Mouse (Mus musculus): ENCODE results near the gene Slc43a1.

GRCm38 (mm10) chr2:84840016-84840747 is 1.5 kb downstream of the Slc43a1 start:
- TF ChIP-seq CTCF (IDR thresholded peaks at IDR 0.05; ENCODE audit: extremely low read depth, insufficient read length, insufficient replicate concordance, low read depth, low read length) (no peak), POLR2A (IDR thresholded peaks at IDR 0.05; ENCODE audit: low read depth, low read length) (no peak)
